Mouse (Mus musculus): ENCODE measurements around the gene Hps1. TPM values are rescaled to one million over a fixed set of nuclear protein-coding genes. Genes with fewer than 3 reads are reported as not detected.

The Hps1 gene
- 3.7 and 3.8 TPM in 2 replicates for polyA plus RNA-seq (2021; fragmentation: Nextera tagmentation)
- long read RNA-seq, experiment 1, partial matches to known transcripts: 2 of 8 reads
- long read RNA-seq, experiment 1, other reads (novel, unspliced or antisense): 2 of 8 reads
- long read RNA-seq, experiment 2, transcript Hps1-208 (20 exons, 2,847 nt): major isoform, 6 of 34 reads
- long read RNA-seq, experiment 2, partial matches to known transcripts: 5 of 34 reads
- long read RNA-seq, experiment 2, other reads (novel, unspliced or antisense): 20 of 34 reads

GRCm38 (mm10) chr19:42779531-42780155 is at the start of gene Hps1:
Hps1 (minus strand) TSS chr19:42779978.

GRCm38 (mm10) chr19:42752363-42752931 is 27.3 kb downstream of the Hps1 start, which contains the start of gene Pyroxd2:
Pyroxd2 (minus strand) TSS chr19:42752775.

Other genes with a start within 250 kb of the Hps1 start
- 0.21 TPM in 1 of 2 replicates, not detected in the other for gene Loxl4, start 167.2 kb downstream of the Hps1 start, polyA plus RNA-seq (2021; fragmentation: Nextera tagmentation)
- 0.73 and 1.1 TPM in 2 replicates for gene Pyroxd2, start 27.2 kb downstream of the Hps1 start, polyA plus RNA-seq (2021; fragmentation: Nextera tagmentation)